Mouse (Mus musculus) lung, postnatal 10 days (tissue): Measurements from ENCODE around the gene Sirpa.

ENCODE experiments used
- DNase-seq: peaks from one replicate; pipeline ENCODE4 v3.0.0; 2021

The Sirpa gene

GRCm38 (mm10) chr2:129585904-129586514 is 6.6 kb upstream of the Sirpa start:
- no peak for DNase-seq

GRCm38 (mm10) chr2:129587241-129587640 is 5.4 kb upstream of the Sirpa start:
- DNase-seq = no peak

- no peak for DNase-seq
Observed at GRCm38 (mm10) chr2:129587825-129588251, 4.8 kb upstream of the Sirpa start.

- DNase-seq = no peak
Observed at GRCm38 (mm10) chr2:129591897-129592296, 738 bp upstream of the Sirpa start.

GRCm38 (mm10) chr2:129593141-129593875 is 673 bp downstream of the Sirpa start:
- DNase-seq = peak; percentile 88

- no peak for DNase-seq
Observed at GRCm38 (mm10) chr2:129593876-129594421, 1.3 kb downstream of the Sirpa start.

- no peak for DNase-seq
Observed at GRCm38 (mm10) chr2:129594569-129594968, 1.9 kb downstream of the Sirpa start.

- no peak for DNase-seq
Observed at GRCm38 (mm10) chr2:129595206-129595605, 2.6 kb downstream of the Sirpa start.

GRCm38 (mm10) chr2:129595661-129596209 is 3.1 kb downstream of the Sirpa start:
- DNase-seq = peak; percentile 37

- no peak for DNase-seq
Observed at GRCm38 (mm10) chr2:129596555-129597172, 4.0 kb downstream of the Sirpa start.

- DNase-seq = no peak
Observed at GRCm38 (mm10) chr2:129597581-129597980, 4.9 kb downstream of the Sirpa start.

GRCm38 (mm10) chr2:129598094-129598493 is 5.5 kb downstream of the Sirpa start:
- no peak for DNase-seq

GRCm38 (mm10) chr2:129599231-129600084 is 6.8 kb downstream of the Sirpa start:
- DNase-seq = no peak

GRCm38 (mm10) chr2:129601059-129601650 is 8.5 kb downstream of the Sirpa start:
- DNase-seq = peak; percentile 37

- no peak for DNase-seq
Observed at GRCm38 (mm10) chr2:129601894-129602663, 9.4 kb downstream of the Sirpa start.

GRCm38 (mm10) chr2:129602856-129603255 is 10.2 kb downstream of the Sirpa start:
- no peak for DNase-seq

- DNase-seq = no peak
Observed at GRCm38 (mm10) chr2:129603536-129603935, 10.9 kb downstream of the Sirpa start.

GRCm38 (mm10) chr2:129604032-129604431 is 11.4 kb downstream of the Sirpa start:
- no peak for DNase-seq

- no peak for DNase-seq
Observed at GRCm38 (mm10) chr2:129605816-129606215, 13.2 kb downstream of the Sirpa start.

- no peak for DNase-seq
Observed at GRCm38 (mm10) chr2:129606269-129606668, 13.6 kb downstream of the Sirpa start.

- DNase-seq = no peak
Observed at GRCm38 (mm10) chr2:129606899-129607298, 14.3 kb downstream of the Sirpa start.
